9 mouse cellular contexts compared by ENCODE assay signal in genomic region chr11:30186902-30187470, GRCm38 (mm10).
DNase-seq lines count a peak whose midpoint lies in the region; ATAC-seq and TF ChIP-seq lines count a peak whose summit lies in the region.
"Had no signal": no experiment of that assay in that cellular context is flagged by ENCODE, and none has a peak within 500 bp of the region (broad histone marks: within the 10 kb centered on the region; RNA-seq: fewer than 3 reads in every experiment).

No protein-coding gene starts in this region.

- peaks cover 26% of the 10 kb centered on the region for H3K4me1 ChIP-seq in kidney, adult 2 months (ENCODE audit: control insufficient read depth, insufficient read depth, low read length)
- peaks cover 51% of the 10 kb centered on the region for H3K4me1 ChIP-seq in liver, embryonic 13.5 days (replicated peaks)
- H3K4me1 ChIP-seq in intestine, embryonic 15.5 days (replicated peaks) = peaks cover 25% of the 10 kb centered on the region
- H3K4me1 ChIP-seq in cerebellum, adult 2 months (ENCODE audit: control insufficient read depth, insufficient read depth, low read length) = no peaks in the 10 kb centered on the region

- H3K9me3 ChIP-seq in liver, embryonic 13.5 days (replicated peaks) = no peaks in the 10 kb centered on the region
- H3K9me3 ChIP-seq in intestine, embryonic 15.5 days = no peaks in the 10 kb centered on the region
- H3K9me3 ChIP-seq: midbrain, embryonic 10.5 days had no signal

- H3K27ac ChIP-seq in kidney, adult 2 months (ENCODE audit: insufficient read depth, low read depth, low read length) = no peak overlapping the region
- no peak overlapping the region for H3K27ac ChIP-seq in liver, embryonic 13.5 days
- H3K27ac ChIP-seq in intestine, embryonic 15.5 days = no peak overlapping the region
- H3K27ac ChIP-seq in cerebellum, adult 2 months (ENCODE audit: insufficient read depth, low read length) = no peak overlapping the region
- H3K27ac ChIP-seq: midbrain, embryonic 10.5 days had no signal

- peak overlapping the region; percentile 3; the same call in 1 of the 2 replicates for H3K4me2 ChIP-seq in liver, embryonic 13.5 days
- H3K4me2 ChIP-seq in intestine, embryonic 15.5 days (replicated peaks) = no peak overlapping the region

- WGBS in kidney, adult 2 months = 67% methylated on average over 4 of the region's 4 CpGs
- 48% methylated on average over 4 of the region's 4 CpGs for WGBS in liver, embryonic 13.5 days (ENCODE audit: insufficient replicate concordance)
- WGBS in intestine, embryonic 15.5 days = 70% methylated on average over 4 of the region's 4 CpGs
- WGBS in cerebellum, adult 2 months = 85% methylated on average over 4 of the region's 4 CpGs

- H3K9ac ChIP-seq in liver, embryonic 13.5 days = no peak overlapping the region
- no peak overlapping the region for H3K9ac ChIP-seq in intestine, embryonic 15.5 days

- no peak for TF ChIP-seq POLR2A in kidney, adult 2 months (IDR thresholded peaks at IDR 0.05; ENCODE audit: low read depth, low read length)
- TF ChIP-seq POLR2A in cerebellum, adult 2 months (IDR thresholded peaks at IDR 0.05; ENCODE audit: borderline replicate concordance, insufficient read depth, low read length) = no peak

- peak; percentile 65; the same call in 1 of the 2 replicates for ATAC-seq in liver, embryonic 13.5 days (ENCODE audit: low read depth)
- ATAC-seq in intestine, embryonic 15.5 days = no peak

- no peak for TF ChIP-seq CTCF in kidney, adult 2 months (conservative IDR thresholded peaks at IDR 0.05; ENCODE audit: insufficient read depth, insufficient read length, low read depth, low read length)
- TF ChIP-seq CTCF in cerebellum, adult 2 months (IDR thresholded peaks at IDR 0.05; ENCODE audit: borderline replicate concordance, insufficient read depth, low read depth, low read length) = no peak

- no peak overlapping the region for H3K4me3 ChIP-seq in kidney, adult 2 months (ENCODE audit: insufficient read depth, low read depth, low read length)
- H3K4me3 ChIP-seq in liver, embryonic 13.5 days (replicated peaks) = no peak overlapping the region
- no peak overlapping the region for H3K4me3 ChIP-seq in intestine, embryonic 15.5 days (replicated peaks)
- H3K4me3 ChIP-seq in cerebellum, adult 2 months (replicated peaks; ENCODE audit: insufficient read depth, low read depth, low read length) = no peak overlapping the region
- H3K4me3 ChIP-seq: midbrain, embryonic 10.5 days had no signal

- H3K36me3 ChIP-seq in kidney, adult 2 months (ENCODE audit: control insufficient read depth, insufficient read depth, low read length) = no peaks in the 10 kb centered on the region; the same call in 1 of the 2 replicates
- no peaks in the 10 kb centered on the region for H3K36me3 ChIP-seq in liver, embryonic 13.5 days
- H3K36me3 ChIP-seq in intestine, embryonic 15.5 days = no peaks in the 10 kb centered on the region
- H3K36me3 ChIP-seq: midbrain, embryonic 10.5 days had no signal

- DNase-seq in kidney, adult 2 months = peak; percentile 47
- DNase-seq in kidney, adult 8-10 months = no peak
- DNase-seq in ZHBTc4 (ENCODE audit: low read depth, low spot score) = peak; percentile 67
- DNase-seq in liver, embryonic 13.5 days = no peak
- DNase-seq in thymus, adult 18-20 months = peak; percentile 57 to 67
- DNase-seq in layer of hippocampus, adult 9-10 months (ENCODE audit: low spot score) = no peak
- no peak for DNase-seq in cerebellum, adult 2 months

- no peaks in the 10 kb centered on the region for H3K27me3 ChIP-seq in kidney, adult 2 months (replicated peaks; ENCODE audit: control insufficient read depth, insufficient read depth, low read length)
- no peaks in the 10 kb centered on the region; the same call in 1 of the 2 replicates for H3K27me3 ChIP-seq in liver, embryonic 13.5 days
- H3K27me3 ChIP-seq in intestine, embryonic 15.5 days (replicated peaks) = no peaks in the 10 kb centered on the region
- no peaks in the 10 kb centered on the region for H3K27me3 ChIP-seq in cerebellum, adult 2 months (ENCODE audit: control insufficient read depth, insufficient read depth, low read length)

Comparison
In these comparisons a context has a peak if more than half of its experiments do, and no peak if none do; other contexts are left out.
1. DNase-seq: peak in kidney, adult 2 months (single experiment), ZHBTc4 (single experiment) and thymus, adult 18-20 months (2 of 2); none in kidney, adult 8-10 months (0 of 2), liver, embryonic 13.5 days (single experiment), layer of hippocampus, adult 9-10 months (single experiment) and cerebellum, adult 2 months (0 of 2).